Mouse (Mus musculus) bone marrow, adult 2 months (tissue): Measurements from ENCODE around the gene Magt1. TPM values are rescaled to one million over a fixed set of nuclear protein-coding genes. Genes with fewer than 3 reads are reported as not detected.

Experiments used
- H3K27ac ChIP-seq: fragments of 200-500 bp; 2 replicates; pipeline ENCODE4 v1.5.1; 2012; ENCODE audit warnings: low read depth, mild to moderate bottlenecking, control low read depth, inconsistent platforms, low read length; ENCODE audit not compliant: control insufficient read depth, poor library complexity, insufficient read depth
- H3K4me1 ChIP-seq: fragments of 200-500 bp; 2 replicates; pipeline ENCODE4 v1.6.1; 2011; ENCODE audit warnings: low read length; ENCODE audit not compliant: control insufficient read depth, insufficient read depth
- H3K4me3 ChIP-seq: fragments of 200-500 bp; replicated peaks from 2 replicates; pipeline ENCODE3; 2011; ENCODE audit warnings: mild to moderate bottlenecking, low read depth, low read length, control low read depth; ENCODE audit not compliant: control insufficient read depth
- CTCF ChIP-seq: fragments of 200-500 bp; IDR thresholded peaks from 2 replicates; pipeline ENCODE4 v1.5.1; 2011; ENCODE audit warnings: low read length, control low read depth; ENCODE audit not compliant: control insufficient read depth, insufficient read depth
- POLR2A ChIP-seq: fragments of 200-500 bp; IDR thresholded peaks from 2 replicates; pipeline ENCODE4 v1.6.1; 2011; ENCODE audit warnings: low read depth, mild to moderate bottlenecking, control low read depth, low read length, borderline replicate concordance; ENCODE audit not compliant: control insufficient read depth
- WGBS: fragments of 180-500 bp; shearing (Covaris S2); methylation state at CpG from one replicate; pipeline ENCODE4 v1.1.7; 2018; 5-methylcytosine and 5-hydroxymethylcytosine counted together
- polyA plus RNA-seq: library from polyadenylated mRNA; stranded (reverse); fragments of >200 nt; gene quantifications from 2 replicates; pipeline ENCODE4 v1.2.4, GENCODE M21; 2011; ENCODE audit warnings: low replicate concordance; ENCODE audit not compliant: missing spikeins, insufficient read depth, insufficient read length

Gene Magt1
- polyA plus RNA-seq, result 10.5 and 12.7 TPM in 2 replicates

- Histone ChIP-seq H3K4me3 (peak within 1 kb of the TSS; percentile 98), H3K27ac (peak within 1 kb of the TSS; percentile 97), H3K4me1 (no peaks in the 10 kb centered on the region)
- TF ChIP-seq POLR2A (peak; percentile 87), CTCF (no peak)
- 8% methylated on average over 44 of the region's 45 CpGs for WGBS
Observed at GRCm38 (mm10) chrX:106011465-106012159, at the start of gene Magt1. Magt1 (minus strand) TSS chrX:106011906.

DNA sequence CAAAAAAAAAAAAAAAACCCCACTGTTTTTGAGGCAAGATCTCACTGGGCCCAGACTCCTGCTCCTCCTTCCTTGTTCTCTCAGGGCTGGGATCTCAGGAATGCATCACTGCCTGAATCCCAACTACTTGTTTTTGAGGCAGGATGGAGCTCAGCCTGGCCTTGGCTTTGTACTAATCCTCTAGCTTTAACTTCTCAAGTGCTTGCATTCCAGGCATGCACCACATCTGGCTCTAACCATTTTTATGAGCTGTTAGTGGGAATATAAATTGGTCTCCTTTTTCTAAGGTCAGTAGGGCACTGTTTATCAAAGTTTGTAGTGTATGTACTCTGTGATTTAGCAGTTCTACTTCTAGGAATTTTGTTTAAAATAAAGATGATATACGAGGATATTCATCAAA, 36.5 kb upstream of the Magt1 start:
- no peak overlapping the region for H3K4me3 ChIP-seq
- WGBS, result 76% methylated on average over 1 of the region's 1 CpGs
- no peaks in the 10 kb centered on the region for H3K4me1 ChIP-seq
- H3K27ac ChIP-seq, result no peak overlapping the region
- TF ChIP-seq POLR2A (no peak), CTCF (no peak)

DNA sequence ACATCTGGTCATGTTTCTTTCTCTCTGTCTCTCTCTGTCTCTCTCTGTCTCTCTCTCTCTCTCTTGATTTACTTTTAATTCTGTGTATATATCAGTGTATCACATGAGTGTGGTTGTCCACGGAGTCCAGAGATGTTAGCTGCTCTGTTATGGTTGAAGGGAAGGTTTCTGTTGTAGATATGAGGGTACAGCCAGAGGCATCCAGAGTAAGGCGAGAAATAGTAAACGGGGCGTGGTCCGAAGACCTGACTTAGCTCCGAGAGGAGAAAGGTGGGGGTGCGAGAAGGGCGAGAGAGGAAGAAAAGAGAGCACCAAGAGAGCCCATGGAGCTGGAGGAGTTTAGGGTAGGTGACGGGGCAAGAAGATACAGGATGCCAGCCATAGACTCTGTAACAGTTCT, 34.2 kb upstream of the Magt1 start:
- no peak overlapping the region for H3K4me3 ChIP-seq
- H3K4me1 ChIP-seq, result no peaks in the 10 kb centered on the region
- H3K27ac ChIP-seq, result no peak overlapping the region
- no peak for TF ChIP-seq CTCF
- no peak for TF ChIP-seq POLR2A
- WGBS, result 48% methylated on average over 9 of the region's 9 CpGs

- WGBS, result 63% methylated on average over 2 of the region's 2 CpGs
- no peak overlapping the region for H3K27ac ChIP-seq
- H3K4me3 ChIP-seq, result no peak overlapping the region
- TF ChIP-seq POLR2A (no peak), CTCF (no peak)
- no peaks in the 10 kb centered on the region for H3K4me1 ChIP-seq
Observed at GRCm38 (mm10) chrX:106045455-106045854, 33.7 kb upstream of the Magt1 start.

DNA sequence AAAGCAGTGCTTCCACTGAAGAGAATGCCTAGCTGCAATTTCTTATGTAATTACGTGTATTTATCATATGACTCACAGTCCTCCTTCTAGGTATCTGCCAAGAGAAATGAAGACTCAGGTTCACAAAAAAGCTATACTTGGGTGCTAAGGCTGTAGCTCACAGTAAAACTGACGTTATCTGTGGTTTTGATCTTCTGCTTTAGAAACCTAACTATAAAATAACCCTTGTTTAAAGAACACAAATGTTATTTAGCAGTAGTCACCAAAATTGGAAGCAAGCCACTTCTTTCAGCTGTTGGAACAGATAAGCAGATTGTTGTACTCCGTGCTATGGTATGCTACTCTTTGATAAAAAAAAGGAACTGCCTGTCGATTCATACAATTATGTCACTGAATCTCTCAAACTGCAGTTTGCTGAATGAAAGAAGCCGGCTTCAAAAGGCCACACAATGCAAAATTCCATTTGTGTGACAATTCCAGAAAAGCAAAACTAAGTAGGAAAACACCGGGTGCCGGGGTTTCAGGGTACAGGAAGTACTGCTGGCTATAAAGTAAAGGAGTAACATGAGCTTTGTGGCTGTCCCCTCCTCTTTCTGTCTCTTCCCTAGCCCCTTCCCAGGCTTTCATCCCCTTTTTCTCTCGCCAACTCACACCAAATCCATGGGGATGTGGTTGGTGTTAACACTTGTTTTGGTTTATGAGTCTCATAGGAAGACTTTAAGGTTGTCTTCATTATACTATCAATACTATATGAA, 32.3 kb upstream of the Magt1 start:
- Histone ChIP-seq H3K27ac (no peak overlapping the region), H3K4me3 (no peak overlapping the region), H3K4me1 (no peaks in the 10 kb centered on the region)
- WGBS, result 27% methylated on average over 8 of the region's 8 CpGs
- no peak for TF ChIP-seq POLR2A
- TF ChIP-seq CTCF, result no peak

GRCm38 (mm10) chrX:106037185-106037752, 25.6 kb upstream of the Magt1 start:
- H3K4me3 ChIP-seq, result no peak overlapping the region
- TF ChIP-seq CTCF (no peak), POLR2A (no peak)
- 80% methylated on average over 3 of the region's 3 CpGs for whole genome bisulfite sequencing
- no peak overlapping the region for H3K27ac ChIP-seq
- no peaks in the 10 kb centered on the region for H3K4me1 ChIP-seq

GRCm38 (mm10) chrX:106035727-106036126, 24.0 kb upstream of the Magt1 start:
- H3K27ac ChIP-seq, result no peak overlapping the region
- no peak for TF ChIP-seq POLR2A
- no peak for TF ChIP-seq CTCF
- WGBS, result 29% methylated on average over 2 of the region's 2 CpGs
- H3K4me1 ChIP-seq, result no peaks in the 10 kb centered on the region
- no peak overlapping the region for H3K4me3 ChIP-seq

DNA sequence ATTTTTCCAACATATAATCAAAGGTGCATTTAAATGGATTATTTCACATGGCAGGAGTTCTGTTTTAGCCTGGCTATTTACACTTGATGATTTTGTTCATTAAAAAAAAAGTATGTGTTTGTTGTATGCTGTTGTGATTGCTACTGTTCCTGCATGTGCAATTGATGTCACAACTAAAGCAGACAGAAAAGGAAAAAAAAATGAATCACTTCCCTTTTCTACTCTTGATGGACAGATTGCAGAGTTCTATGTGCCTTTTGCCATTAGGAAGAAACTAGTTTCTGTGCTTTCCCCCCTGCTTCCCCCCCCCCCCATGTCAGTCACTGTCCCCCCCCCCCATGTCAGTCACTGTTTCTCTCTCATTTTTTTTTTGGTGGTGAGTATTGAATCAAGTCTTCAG, 19.4 kb upstream of the Magt1 start:
- no peak overlapping the region for H3K27ac ChIP-seq
- H3K4me1 ChIP-seq, result no peaks in the 10 kb centered on the region; the same call in 1 of the 2 replicates
- TF ChIP-seq CTCF (no peak), POLR2A (no peak)
- no peak overlapping the region for H3K4me3 ChIP-seq
